Mouse (Mus musculus) thymus, postnatal 4 days (tissue): ENCODE data around the gene Fancf.

ENCODE experiments used
- DNase-seq: peaks from one replicate; pipeline ENCODE4 v3.0.0; 2021

Fancf gene

GRCm38 (mm10) chr7:51862097-51862492 lies at the start of gene Fancf:
Fancf (minus strand) TSS chr7:51862267.
- DNase-seq = peak; percentile 97

DNA sequence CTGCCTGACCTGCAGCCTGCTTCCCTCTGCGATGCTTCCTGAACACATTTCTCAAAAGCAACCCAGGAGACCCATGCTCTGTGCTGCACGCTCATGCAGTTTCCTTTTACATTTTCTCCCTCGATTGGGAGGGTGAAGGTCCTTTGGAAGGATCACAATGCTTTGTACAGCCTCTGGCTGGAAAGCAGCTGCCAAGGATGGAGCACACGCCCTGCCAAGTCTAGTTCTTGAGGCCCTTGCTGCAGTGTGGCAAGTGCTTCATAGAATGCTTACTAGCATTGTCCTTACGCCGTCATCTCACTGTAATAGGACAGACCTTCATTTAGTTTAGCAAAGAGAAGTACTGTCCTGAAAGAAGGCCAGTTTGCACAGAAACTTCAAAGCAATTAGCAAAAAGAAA lies 37.0 kb upstream of the Fancf start:
- DNase-seq = no peak

GRCm38 (mm10) chr7:51894939-51895338 lies 32.9 kb upstream of the Fancf start:
- no peak for DNase-seq

DNA sequence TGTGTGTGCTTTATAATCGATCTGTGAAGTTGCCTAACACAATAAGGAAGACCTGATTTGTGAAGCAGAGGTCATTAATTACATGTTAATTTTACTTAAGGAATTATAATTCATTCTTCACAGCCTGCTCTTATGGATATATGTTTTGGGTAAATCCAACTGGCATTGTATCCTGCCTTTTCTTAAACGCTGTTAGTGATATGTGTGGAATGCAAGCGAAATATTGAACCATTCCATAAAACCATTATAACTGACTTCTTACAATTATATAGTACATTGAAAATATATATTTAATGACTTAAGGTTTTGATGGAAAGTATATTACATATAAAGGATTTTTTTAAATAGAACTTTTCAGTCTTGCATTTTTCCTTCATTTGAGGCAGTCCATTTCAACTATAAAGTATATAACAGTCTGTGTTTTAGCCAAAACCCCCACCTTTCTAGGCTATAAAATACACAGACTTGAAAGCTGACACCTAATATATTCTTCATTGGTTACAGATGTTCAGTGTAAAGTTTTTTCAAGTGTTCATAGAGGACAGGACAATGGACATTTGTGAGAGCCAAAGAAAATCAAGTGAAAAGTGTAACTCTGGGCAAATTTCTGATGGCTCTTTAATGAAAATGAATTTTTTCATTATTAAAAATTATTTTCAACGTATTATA lies 32.2 kb upstream of the Fancf start:
- no peak for DNase-seq

- no peak for DNase-seq
Measured at GRCm38 (mm10) chr7:51893008-51893407, 30.9 kb upstream of the Fancf start.

- no peak for DNase-seq
Measured at GRCm38 (mm10) chr7:51892224-51892965, 30.3 kb upstream of the Fancf start.

DNA sequence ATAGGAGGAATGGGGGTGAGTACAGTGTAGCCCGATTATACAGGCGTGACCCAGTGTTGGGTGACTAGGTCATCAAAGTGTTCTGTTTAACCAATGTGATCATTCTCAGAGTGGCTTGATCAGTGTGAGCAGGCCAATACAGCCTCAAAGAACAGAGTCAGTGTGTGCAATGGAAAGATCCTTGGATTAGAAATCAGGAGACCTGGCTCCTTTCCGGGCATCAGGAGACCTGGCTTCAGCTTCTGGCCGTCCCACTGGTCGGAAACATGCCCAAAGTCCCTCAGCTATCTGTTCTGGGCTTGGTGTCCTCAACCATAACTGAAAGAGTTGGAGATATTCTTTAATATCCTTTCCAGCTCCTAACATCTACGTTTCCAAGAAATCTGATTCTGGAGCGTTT lies 27.5 kb upstream of the Fancf start:
- no peak for DNase-seq

DNA sequence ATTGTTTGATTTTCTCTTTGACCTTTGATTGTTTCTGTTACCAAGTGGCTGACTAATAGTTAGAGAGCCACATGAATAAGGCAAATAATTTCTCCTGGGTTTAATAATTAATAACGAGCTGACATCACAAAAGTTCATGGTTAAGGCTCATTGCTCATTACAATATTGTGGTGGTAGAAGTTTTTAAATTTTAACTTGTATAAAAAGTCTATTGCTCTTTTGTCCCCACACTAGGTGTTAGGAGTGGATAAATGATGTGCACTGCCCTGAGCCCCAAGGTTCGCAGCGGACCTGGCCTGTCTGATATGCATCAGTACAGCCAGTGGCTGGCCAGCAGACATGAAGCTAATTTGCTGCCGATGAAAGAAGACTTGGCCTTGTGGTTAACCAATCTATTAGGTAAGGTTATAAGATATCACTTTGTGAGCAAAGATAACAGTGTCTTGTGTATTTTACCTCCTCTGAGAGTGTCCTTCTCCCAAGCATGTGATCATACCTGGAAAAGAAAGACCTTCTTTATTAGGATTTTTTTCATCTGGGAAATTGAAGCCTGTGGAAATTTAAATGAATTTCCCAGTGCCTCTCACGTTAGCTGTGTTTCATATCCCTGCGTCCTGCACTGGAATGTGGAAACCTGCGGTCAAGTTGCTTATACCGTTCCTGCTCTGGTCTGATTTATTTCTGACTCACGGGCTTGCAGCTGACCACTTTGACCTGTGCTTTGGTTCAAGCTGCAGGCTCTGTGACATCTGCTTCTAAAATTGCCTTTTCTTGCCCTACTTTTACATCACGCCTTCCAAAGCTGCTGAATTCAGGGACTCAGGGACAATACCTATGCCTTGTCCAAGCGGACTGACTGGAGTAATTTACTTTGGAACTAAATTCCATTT lies 25.9 kb upstream of the Fancf start:
- DNase-seq = no peak

- DNase-seq = no peak
Measured at GRCm38 (mm10) chr7:51885345-51885744, 23.3 kb upstream of the Fancf start.

GRCm38 (mm10) chr7:51880121-51880520 lies 18.1 kb upstream of the Fancf start:
- DNase-seq = no peak

- DNase-seq = peak; percentile 62
Measured at GRCm38 (mm10) chr7:51879136-51879723, 17.2 kb upstream of the Fancf start.

DNA sequence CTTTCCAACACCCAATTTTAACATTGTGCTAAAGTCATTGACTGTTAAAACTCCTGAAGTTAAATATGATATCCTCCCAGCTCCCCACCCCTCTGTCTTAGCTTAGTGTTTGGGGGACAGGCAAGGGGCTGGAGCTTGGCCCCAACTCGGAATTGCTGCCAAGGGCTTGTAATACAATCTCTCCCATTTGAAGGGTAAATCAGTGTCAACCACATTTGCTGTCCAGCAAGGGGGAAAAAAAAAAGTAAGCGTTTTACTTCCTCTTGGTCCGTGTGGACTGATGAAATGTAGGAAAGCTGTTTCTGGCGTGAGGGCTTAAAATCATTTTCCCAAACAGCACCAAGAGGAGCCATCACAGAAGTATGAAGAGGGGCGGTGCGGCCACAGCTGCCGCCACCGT lies 16.7 kb upstream of the Fancf start:
- no peak for DNase-seq

DNA sequence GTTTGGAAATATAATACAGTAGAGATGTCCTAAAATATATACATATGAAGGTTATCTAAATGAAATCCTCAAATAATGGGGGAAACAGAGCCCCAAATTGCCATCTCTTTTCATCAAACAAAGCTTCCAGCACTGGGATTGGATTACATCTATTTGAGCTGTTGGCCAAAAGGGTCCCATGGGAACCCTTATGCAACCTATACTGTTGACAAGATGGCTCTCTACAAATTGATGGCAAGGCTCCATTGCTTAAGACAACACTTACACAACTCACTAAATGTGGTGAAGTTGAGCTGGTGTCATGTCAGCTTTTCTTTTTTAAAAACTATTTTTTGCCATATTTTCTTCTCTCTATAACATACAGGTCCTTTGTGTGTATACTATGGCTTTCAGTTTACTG lies 14.2 kb upstream of the Fancf start:
- DNase-seq = no peak

DNA sequence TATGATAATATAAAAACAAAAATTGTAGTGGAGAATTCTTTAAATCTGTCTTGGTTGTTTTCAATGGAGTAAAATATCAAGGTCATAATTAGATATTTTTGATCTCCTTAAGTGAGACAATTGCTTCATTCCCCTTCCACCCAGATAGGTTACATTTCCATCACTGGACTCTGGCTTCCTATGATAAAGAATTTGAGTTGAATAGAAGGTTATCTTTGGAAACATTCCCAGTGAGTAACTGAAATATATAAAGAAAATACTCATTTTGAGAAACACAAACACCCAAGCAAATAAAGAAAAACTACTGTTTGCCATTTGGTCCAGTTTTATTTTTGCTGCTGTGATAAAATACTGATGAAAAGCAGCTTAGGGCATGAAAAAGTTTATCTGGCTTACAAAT lies 10.5 kb upstream of the Fancf start:
- DNase-seq = no peak

DNA sequence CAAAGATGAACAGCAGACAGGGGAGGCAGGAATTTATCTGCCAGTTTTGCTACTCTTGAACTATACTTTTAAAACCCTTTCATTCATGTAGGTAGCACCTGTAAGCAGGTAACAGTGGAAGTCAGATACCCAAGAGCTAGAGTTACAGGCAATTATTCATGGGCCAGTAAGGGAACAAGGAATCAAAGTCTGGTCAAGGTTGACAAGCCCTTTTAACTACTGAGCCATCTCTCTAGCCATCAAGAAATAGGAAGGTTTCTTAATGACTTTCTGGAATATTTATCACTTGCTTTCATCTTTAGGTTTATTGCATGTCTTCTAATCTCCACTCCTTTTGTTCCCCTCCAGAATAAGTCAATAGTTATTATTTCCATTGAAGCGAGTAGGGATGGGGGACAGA lies 10.0 kb upstream of the Fancf start:
- DNase-seq = no peak

- DNase-seq = no peak
Measured at GRCm38 (mm10) chr7:51867983-51868382, 5.9 kb upstream of the Fancf start.

GRCm38 (mm10) chr7:51865336-51865735 lies 3.3 kb upstream of the Fancf start:
- no peak for DNase-seq

GRCm38 (mm10) chr7:51862842-51863241 lies 775 bp upstream of the Fancf start:
- DNase-seq = no peak

DNA sequence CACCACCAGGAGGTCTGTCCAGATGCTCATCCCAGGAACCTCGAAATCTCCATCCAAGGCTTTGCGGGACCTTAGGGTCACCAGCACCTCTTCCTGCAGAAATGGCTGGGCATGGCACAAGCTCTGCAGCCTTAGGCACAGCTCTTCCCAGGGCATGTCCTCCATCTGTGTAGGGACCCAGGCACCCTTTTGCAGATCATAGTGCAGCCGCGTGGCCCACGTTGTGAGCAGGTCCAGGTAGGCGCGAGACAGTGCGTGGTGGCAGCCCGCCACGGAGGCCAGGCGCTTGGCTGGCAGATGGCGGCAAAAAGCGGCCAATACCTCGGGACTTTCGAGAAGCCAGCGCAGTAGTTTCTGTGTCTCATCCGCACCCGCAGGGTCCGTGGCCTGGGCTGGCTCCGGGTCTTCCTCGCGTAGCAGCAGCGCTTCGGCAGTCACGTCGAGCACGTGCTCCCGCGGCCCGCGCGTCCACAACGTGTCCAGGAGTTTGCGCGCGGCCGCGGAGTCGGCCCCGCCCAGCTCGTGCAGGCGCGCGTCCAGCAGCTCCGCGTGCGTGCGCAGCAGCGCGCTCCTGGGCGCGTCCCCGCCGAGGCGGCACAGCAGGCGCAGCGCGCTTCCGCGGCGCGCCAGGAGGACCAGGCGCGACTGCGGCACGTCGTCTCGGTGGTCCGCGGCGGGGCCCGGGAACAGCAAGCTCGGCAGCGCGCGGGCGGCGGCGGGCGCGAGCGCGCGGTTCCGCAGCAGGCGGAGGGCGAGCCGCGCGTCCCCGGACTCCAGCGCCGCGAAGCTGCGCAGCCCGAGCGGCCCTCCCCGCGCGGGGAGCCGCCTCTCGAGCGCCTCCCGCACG lies 594 bp downstream of the Fancf start, which contains the start of gene Gas2:
TSS of gene Gas2 (plus strand) at position 766 of the 847 bp plus-strand sequence.
- DNase-seq = peak; percentile 92

GRCm38 (mm10) chr7:51851890-51852507 lies 10.1 kb downstream of the Fancf start:
- DNase-seq = no peak

GRCm38 (mm10) chr7:51850877-51851276 lies 11.2 kb downstream of the Fancf start:
- no peak for DNase-seq

DNA sequence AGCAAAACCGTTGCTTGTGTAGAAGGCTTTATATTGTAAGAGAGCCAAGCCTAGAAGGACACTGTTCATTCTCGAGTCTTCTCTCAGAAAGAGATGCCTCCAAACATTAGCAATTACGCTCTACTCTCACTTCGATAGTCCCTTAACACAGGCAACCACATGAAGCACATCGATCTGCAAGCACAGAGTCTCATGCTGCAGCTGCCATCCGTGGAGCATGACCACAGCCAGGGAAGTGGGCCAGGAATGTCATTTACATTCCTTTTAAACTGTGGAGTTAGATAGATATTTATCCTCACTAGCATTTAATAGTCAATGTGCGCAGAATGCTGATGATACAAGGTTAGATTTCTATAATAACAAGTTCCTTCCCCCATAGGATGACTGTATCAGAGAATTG lies 21.6 kb downstream of the Fancf start:
- DNase-seq = no peak
